Mouse (Mus musculus) midbrain, embryonic 14.5 days (tissue): ENCODE results near the gene Vmn2r7. TPM values are rescaled to one million over a fixed set of nuclear protein-coding genes. Genes with fewer than 3 reads are reported as not detected.
A peak's percentile ranks its signal among the peaks of the same experiment; 100 is the strongest.
"Not testable (repeated sequence)": the region's sequence is repeated elsewhere in the genome, so short reads cannot be mapped to it uniquely, and the experiment has no call there.

Experiments used
- ATAC-seq: fragments of 200-750 bp; cut with Nextera tagmentation; 2 replicates; pipeline ENCODE4 v1.8.0; 2017; ENCODE audit warnings: moderate number of reproducible peaks, moderate library complexity; ENCODE audit not compliant: low FRiP score, low TSS enrichment
- DNase-seq: peaks from one replicate; pipeline ENCODE4 v3.0.0-alpha.2; 2015
- H3K27ac ChIP-seq: fragments of 300-500 bp; sonication (generic); replicated peaks from 2 replicates; pipeline ENCODE4 v1.5.1; 2014; ENCODE audit warnings: mild to moderate bottlenecking, low read depth, low read length, moderate library complexity
- H3K27me3 ChIP-seq: fragments of 300-500 bp; sonication (generic); 2 replicates; pipeline ENCODE4 v1.6.1; 2014; ENCODE audit warnings: low read length, control low read depth, mixed read lengths; ENCODE audit not compliant: control insufficient read depth, insufficient read depth
- H3K36me3 ChIP-seq: fragments of 300-500 bp; sonication (generic); 2 replicates; pipeline ENCODE4 v1.6.1; 2014; ENCODE audit warnings: low read length, control low read depth; ENCODE audit not compliant: control insufficient read depth, insufficient read depth
- H3K4me1 ChIP-seq: fragments of 300-500 bp; sonication (generic); 2 replicates; pipeline ENCODE4 v1.6.1; 2014; ENCODE audit warnings: mild to moderate bottlenecking, antibody characterized with exemption, low read length, control low read depth; ENCODE audit not compliant: control insufficient read depth, insufficient read depth
- H3K4me2 ChIP-seq: fragments of 300-500 bp; sonication (generic); 2 replicates; pipeline ENCODE4 v1.6.1; 2014; ENCODE audit warnings: mild to moderate bottlenecking, low read length, moderate library complexity
- H3K4me3 ChIP-seq: fragments of 300-500 bp; sonication (generic); replicated peaks from 2 replicates; pipeline ENCODE4 v1.5.1; 2014; ENCODE audit warnings: low read depth, low read length
- H3K9ac ChIP-seq: fragments of 300-500 bp; sonication (generic); replicated peaks from 2 replicates; pipeline ENCODE4 v1.6.1; 2014; ENCODE audit warnings: mild to moderate bottlenecking, low read length, moderate library complexity
- H3K9me3 ChIP-seq: fragments of 300-500 bp; sonication (generic); 2 replicates; pipeline ENCODE4 v1.6.1; 2016; ENCODE audit warnings: low read length, control low read depth, mixed read lengths; ENCODE audit not compliant: control insufficient read depth
- WGBS: fragments of 180-500 bp; shearing (Covaris S2); extraction: QIAGEN DNeasy Blood & Tissue Kit; methylation state at CpG from one replicate; pipeline ENCODE4 v1.1.7; 2014; 5-methylcytosine and 5-hydroxymethylcytosine counted together
- polyA plus RNA-seq: library from polyadenylated mRNA; unstranded; fragments of >200 nt; fragmentation: Nextera tagmentation; extraction: Ambion mirVana; gene quantifications from 2 replicates; pipeline ENCODE4 v1.2.1, GENCODE M21; 2014

The Vmn2r7 gene
- polyA plus RNA-seq, 1 experiment from 2014 or later, result not detected

GRCm38 (mm10) chr3:64790509-64791244, 53.9 kb downstream of the Vmn2r7 start:
- Histone ChIP-seq H3K27me3 (no peaks in the 10 kb centered on the region), H3K4me1 (no peaks in the 10 kb centered on the region), H3K4me3 (no peak overlapping the region), H3K27ac (no peak overlapping the region), H3K4me2 (no peak overlapping the region), H3K36me3 (no peaks in the 10 kb centered on the region), H3K9ac (no peak overlapping the region), H3K9me3 (no peaks in the 10 kb centered on the region)
- peak; percentile 87 for DNase-seq
- 53% methylated on average over 10 of the region's 10 CpGs for WGBS
- ATAC-seq, result peak; percentile 69; the same call in 1 of the 2 replicates

DNA sequence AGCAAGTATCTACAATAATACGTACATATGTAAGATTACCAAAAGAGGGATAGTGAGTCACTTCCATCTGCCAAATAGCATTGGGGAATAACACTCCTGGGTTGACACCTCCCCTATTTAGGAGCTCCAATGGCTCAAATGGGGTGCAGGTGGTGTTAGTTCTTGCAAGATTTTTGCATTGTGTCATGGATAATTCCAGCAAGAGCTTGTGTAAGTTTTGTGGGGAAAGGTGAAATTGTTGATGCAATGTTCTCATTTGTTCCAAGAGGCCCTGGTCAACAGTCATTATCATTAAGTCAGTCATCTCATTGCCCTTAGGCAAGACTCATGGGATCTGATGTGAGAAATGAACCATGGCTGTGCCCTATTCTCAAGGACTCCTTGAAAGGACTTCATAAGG, 61.7 kb downstream of the Vmn2r7 start:
- Histone ChIP-seq H3K27me3 (no peaks in the 10 kb centered on the region), H3K9ac (no peak overlapping the region), H3K36me3 (no peaks in the 10 kb centered on the region), H3K4me1 (no peaks in the 10 kb centered on the region), H3K9me3 (no peaks in the 10 kb centered on the region), H3K4me2 (no peak overlapping the region), H3K4me3 (no peak overlapping the region), H3K27ac (no peak overlapping the region)
- WGBS, result 98% methylated on average over 1 of the region's 1 CpGs
- DNase-seq, result no peak
- ATAC-seq, result no peak

GRCm38 (mm10) chr3:64772132-64772531, 72.4 kb downstream of the Vmn2r7 start:
- no peaks in the 10 kb centered on the region for H3K27me3 ChIP-seq
- H3K9ac ChIP-seq, result no peak overlapping the region
- 58% methylated on average over 1 of the region's 1 CpGs for WGBS
- ATAC-seq (no peak), DNase-seq (no peak)
- no peak overlapping the region for H3K4me3 ChIP-seq
- no peaks in the 10 kb centered on the region for H3K36me3 ChIP-seq
- H3K4me1 ChIP-seq, result no peaks in the 10 kb centered on the region
- H3K4me2 ChIP-seq, result no peak overlapping the region
- no peak overlapping the region for H3K27ac ChIP-seq
- no peaks in the 10 kb centered on the region for H3K9me3 ChIP-seq

DNA sequence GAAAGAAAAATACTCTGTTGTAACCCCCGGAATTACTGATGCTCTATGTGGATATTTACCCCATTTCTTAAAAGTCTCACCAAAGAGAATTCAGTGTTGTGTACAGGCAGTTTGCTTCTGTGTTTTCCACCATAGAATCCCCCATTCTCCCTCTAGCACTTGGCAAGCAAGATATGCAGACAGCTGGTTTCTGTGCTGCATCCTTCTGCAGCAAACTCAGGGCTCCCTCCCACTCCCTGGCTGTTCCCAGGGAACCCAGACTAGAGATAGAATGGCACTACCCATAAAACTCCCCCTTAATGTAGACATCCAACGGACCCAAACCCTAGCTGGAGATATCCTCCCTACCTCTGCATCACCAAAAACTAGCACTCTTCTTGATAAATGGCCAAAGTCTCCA, 88.4 kb downstream of the Vmn2r7 start:
- ATAC-seq (no peak), DNase-seq (no peak)
- Histone ChIP-seq H3K4me1 (no peaks in the 10 kb centered on the region), H3K4me2 (no peak overlapping the region), H3K27me3 (no peaks in the 10 kb centered on the region), H3K9ac (no peak overlapping the region), H3K36me3 (no peaks in the 10 kb centered on the region), H3K9me3 (no peaks in the 10 kb centered on the region), H3K27ac (no peak overlapping the region), H3K4me3 (no peak overlapping the region)
- 94% methylated on average over 2 of the region's 2 CpGs for WGBS

GRCm38 (mm10) chr3:64727187-64727970, 117.2 kb downstream of the Vmn2r7 start:
- WGBS, result 72% methylated on average over 3 of the region's 3 CpGs
- not testable (repeated sequence) for H3K27ac ChIP-seq, H3K36me3 ChIP-seq, H3K4me3 ChIP-seq, H3K27me3 ChIP-seq, H3K4me2 ChIP-seq, DNase-seq, H3K9me3 ChIP-seq, H3K4me1 ChIP-seq, ATAC-seq, H3K9ac ChIP-seq

DNA sequence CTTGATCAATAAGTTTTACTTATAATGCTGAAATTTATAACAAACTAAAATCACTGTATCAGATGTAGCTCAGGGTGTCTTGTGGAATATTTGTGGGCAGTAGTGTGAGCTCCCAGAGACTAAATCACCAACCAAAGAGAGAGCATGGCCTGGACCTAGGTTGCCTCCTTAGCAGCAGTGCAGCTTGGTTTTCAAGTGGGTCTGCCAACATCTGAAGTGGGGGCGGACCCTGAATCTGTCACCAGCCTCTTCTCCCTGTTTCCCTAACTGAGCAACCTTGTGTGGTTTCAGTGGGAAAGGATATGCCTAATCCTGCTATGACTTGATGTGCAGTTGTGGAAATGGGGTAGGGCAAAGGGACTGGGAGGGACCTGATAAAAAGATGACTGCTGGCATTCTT, 118.8 kb downstream of the Vmn2r7 start:
- H3K27ac ChIP-seq, H3K4me1 ChIP-seq, H3K27me3 ChIP-seq, H3K9me3 ChIP-seq, ATAC-seq, DNase-seq, H3K9ac ChIP-seq, H3K36me3 ChIP-seq, H3K4me2 ChIP-seq, H3K4me3 ChIP-seq: not testable (repeated sequence)
- WGBS, result 90% methylated on average over 1 of the region's 1 CpGs

DNA sequence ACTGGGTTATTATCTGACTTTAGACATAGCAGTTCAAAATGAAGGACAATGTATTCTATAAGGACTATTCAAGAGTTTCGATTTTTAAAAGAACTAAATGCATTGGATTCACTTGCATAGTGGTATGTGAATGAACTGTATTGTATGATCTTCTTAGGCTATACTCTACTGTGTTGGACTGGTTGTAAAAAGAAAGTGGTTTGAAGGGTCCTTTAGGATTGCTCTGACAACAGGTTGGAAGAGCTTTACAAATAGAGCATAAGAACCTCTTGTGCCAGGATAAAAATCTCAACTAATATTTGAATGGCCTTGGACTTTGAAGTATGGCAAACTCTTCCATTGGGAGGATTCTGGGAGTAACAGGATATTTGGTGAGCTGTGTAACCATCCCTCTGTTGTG, 168.5 kb downstream of the Vmn2r7 start:
- DNase-seq, ATAC-seq, H3K27ac ChIP-seq, H3K27me3 ChIP-seq, H3K4me1 ChIP-seq, H3K4me3 ChIP-seq, H3K36me3 ChIP-seq, H3K9ac ChIP-seq, H3K4me2 ChIP-seq, H3K9me3 ChIP-seq: not testable (repeated sequence)
- 93% methylated on average over 1 of the region's 1 CpGs for WGBS
